Mouse (Mus musculus) heart, embryonic 14.5 days (tissue): ENCODE data around the gene Pard3b. TPM values are rescaled to one million over a fixed set of nuclear protein-coding genes. Genes with fewer than 3 reads are reported as not detected.

Experiments
- ATAC-seq: fragments of 200-750 bp; cut with Nextera tagmentation; 2 replicates; pipeline ENCODE4 v1.8.0; 2017; ENCODE audit warnings: low read depth, moderate TSS enrichment; ENCODE audit not compliant: insufficient number of reproducible peaks, insufficient read depth, low FRiP score
- H3K27ac ChIP-seq, 2 experiments: fragments of 200-500 bp in 1 of 2; fragments of 300-500 bp in 1 of 2; sonication (generic) in 1 of 2; replicated peaks in 1 of 2; 2 replicates each; pipeline ENCODE4 v1.5.1; 2012 to 2014; ENCODE audit warnings: low read depth in 2 of 2, low read length in 2 of 2, control low read depth in 1 of 2, mild to moderate bottlenecking in 1 of 2, mixed read lengths in 1 of 2; ENCODE audit not compliant: control insufficient read depth in 1 of 2, insufficient read depth in 1 of 2
- H3K27me3 ChIP-seq: fragments of 300-500 bp; sonication (generic); 2 replicates; pipeline ENCODE4 v1.6.1; 2014; ENCODE audit warnings: mild to moderate bottlenecking, low read length, control low read depth; ENCODE audit not compliant: control insufficient read depth, insufficient read depth
- H3K36me3 ChIP-seq: fragments of 300-500 bp; sonication (generic); 2 replicates; pipeline ENCODE4 v1.6.1; 2014; ENCODE audit warnings: mild to moderate bottlenecking, control low read depth, low read length, mixed read lengths; ENCODE audit not compliant: control insufficient read depth, insufficient read depth
- H3K4me1 ChIP-seq, 2 experiments: fragments of 200-500 bp in 1 of 2; fragments of 300-500 bp in 1 of 2; sonication (generic) in 1 of 2; 2 replicates each; pipeline ENCODE4 v1.6.1; 2012 to 2014; ENCODE audit warnings: low read length in 2 of 2, control low read depth in 1 of 2, mixed read lengths in 1 of 2; ENCODE audit not compliant: control insufficient read depth in 2 of 2, insufficient read depth in 2 of 2
- H3K4me2 ChIP-seq: fragments of 300-500 bp; sonication (generic); 2 replicates; pipeline ENCODE4 v1.6.1; 2014; ENCODE audit warnings: mild to moderate bottlenecking, low read length
- H3K4me3 ChIP-seq, 2 experiments: fragments of 200-500 bp in 1 of 2; fragments of 300-500 bp in 1 of 2; sonication (generic) in 1 of 2; 2 replicates each; pipeline ENCODE4 v1.5.1; 2012 to 2014; ENCODE audit warnings: low read length in 2 of 2, mild to moderate bottlenecking in 2 of 2, control low read depth in 1 of 2, low read depth in 1 of 2, moderate library complexity in 1 of 2; ENCODE audit not compliant: control insufficient read depth in 1 of 2, insufficient read depth in 1 of 2
- H3K9ac ChIP-seq: fragments of 300-500 bp; sonication (generic); 2 replicates; pipeline ENCODE4 v1.6.1; 2014; ENCODE audit warnings: mild to moderate bottlenecking, low read length
- H3K9me3 ChIP-seq: fragments of 300-500 bp; sonication (generic); 2 replicates; pipeline ENCODE4 v1.6.1; 2016; ENCODE audit warnings: low read length, control low read depth; ENCODE audit not compliant: control insufficient read depth
- WGBS: fragments of 180-500 bp; shearing (Covaris S2); extraction: QIAGEN DNeasy Blood & Tissue Kit; methylation state at CpG from one replicate; pipeline ENCODE4 v1.1.7; 2014; 5-methylcytosine and 5-hydroxymethylcytosine counted together
- polyA plus RNA-seq: library from polyadenylated mRNA; unstranded; fragments of >200 nt; fragmentation: Nextera tagmentation; extraction: Ambion mirVana; gene quantifications from 2 replicates; pipeline ENCODE4 v1.2.1, GENCODE M21; 2014

Gene Pard3b
- polyA plus RNA-seq, 1 experiment from 2014 or later, result 17.1 TPM

- 26% methylated on average over 1 of the region's 1 CpGs for WGBS
- no peaks in the 10 kb centered on the region for H3K9me3 ChIP-seq
- no peak overlapping the region for H3K9ac ChIP-seq
- ATAC-seq, result no peak
- H3K4me1 ChIP-seq, result no peaks in the 10 kb centered on the region
- no peaks in the 10 kb centered on the region for H3K27me3 ChIP-seq
- H3K4me3 ChIP-seq, result no peak overlapping the region
- H3K4me2 ChIP-seq, result no peak overlapping the region
- no peaks in the 10 kb centered on the region for H3K36me3 ChIP-seq
- H3K27ac ChIP-seq, result no peak overlapping the region
These were observed 412.7 kb downstream of the Pard3b start for GRCm38 (mm10) chr1:62051186-62051825.

GRCm38 (mm10) chr1:62053167-62053638 lies 414.6 kb downstream of the Pard3b start:
- 54% methylated on average over 7 of the region's 7 CpGs for WGBS
- Histone ChIP-seq H3K27ac (no peak overlapping the region), H3K9me3 (no peaks in the 10 kb centered on the region), H3K9ac (no peak overlapping the region), H3K4me1 (no peaks in the 10 kb centered on the region), H3K4me2 (no peak overlapping the region), H3K27me3 (no peaks in the 10 kb centered on the region), H3K4me3 (no peak overlapping the region), H3K36me3 (no peaks in the 10 kb centered on the region)
- ATAC-seq, result no peak

GRCm38 (mm10) chr1:62055280-62055679 lies 416.7 kb downstream of the Pard3b start:
- H3K9ac ChIP-seq, result no peak overlapping the region
- H3K4me2 ChIP-seq, result no peak overlapping the region
- H3K36me3 ChIP-seq, result no peaks in the 10 kb centered on the region
- no peak overlapping the region for H3K4me3 ChIP-seq
- no peaks in the 10 kb centered on the region for H3K4me1 ChIP-seq
- H3K27ac ChIP-seq, result no peak overlapping the region
- H3K9me3 ChIP-seq, result no peaks in the 10 kb centered on the region
- no peaks in the 10 kb centered on the region for H3K27me3 ChIP-seq
- 83% methylated on average over 6 of the region's 6 CpGs for WGBS
- ATAC-seq, result no peak

GRCm38 (mm10) chr1:62070617-62071016 lies 432.0 kb downstream of the Pard3b start:
- Histone ChIP-seq H3K27ac (no peak overlapping the region), H3K9me3 (peaks cover 12% of the 10 kb centered on the region), H3K4me3 (no peak overlapping the region), H3K36me3 (no peaks in the 10 kb centered on the region), H3K27me3 (no peaks in the 10 kb centered on the region), H3K9ac (no peak overlapping the region), H3K4me1 (no peaks in the 10 kb centered on the region), H3K4me2 (no peak overlapping the region)
- WGBS, result 77% methylated on average over 6 of the region's 6 CpGs
- no peak for ATAC-seq

- H3K9me3 ChIP-seq, result peaks cover 12% of the 10 kb centered on the region
- ATAC-seq, result no peak
- H3K4me1 ChIP-seq, result no peaks in the 10 kb centered on the region
- H3K4me2 ChIP-seq, result no peak overlapping the region
- no peak overlapping the region for H3K27ac ChIP-seq
- no peaks in the 10 kb centered on the region for H3K36me3 ChIP-seq
- H3K4me3 ChIP-seq, result no peak overlapping the region
- no peak overlapping the region for H3K9ac ChIP-seq
- 84% methylated on average over 7 of the region's 7 CpGs for WGBS
- no peaks in the 10 kb centered on the region for H3K27me3 ChIP-seq
These were observed 432.5 kb downstream of the Pard3b start for GRCm38 (mm10) chr1:62071139-62071538.

GRCm38 (mm10) chr1:62076171-62076570 lies 437.5 kb downstream of the Pard3b start:
- no peak overlapping the region for H3K9ac ChIP-seq
- no peaks in the 10 kb centered on the region for H3K36me3 ChIP-seq
- H3K4me2 ChIP-seq, result no peak overlapping the region
- H3K4me1 ChIP-seq, result no peaks in the 10 kb centered on the region
- H3K27me3 ChIP-seq, result no peaks in the 10 kb centered on the region
- 89% methylated on average over 3 of the region's 3 CpGs for WGBS
- no peak overlapping the region for H3K27ac ChIP-seq
- no peaks in the 10 kb centered on the region for H3K9me3 ChIP-seq
- no peak for ATAC-seq
- no peak overlapping the region for H3K4me3 ChIP-seq

- Histone ChIP-seq H3K4me1 (no peaks in the 10 kb centered on the region; a peak in 1 of 4 replicates), H3K27me3 (no peaks in the 10 kb centered on the region), H3K27ac (no peak overlapping the region), H3K9ac (no peak overlapping the region), H3K36me3 (no peaks in the 10 kb centered on the region), H3K4me3 (no peak overlapping the region), H3K9me3 (no peaks in the 10 kb centered on the region), H3K4me2 (no peak overlapping the region)
- ATAC-seq, result no peak
- WGBS, result 89% methylated on average over 4 of the region's 4 CpGs
These were observed 442.5 kb downstream of the Pard3b start for GRCm38 (mm10) chr1:62081129-62081528.

GRCm38 (mm10) chr1:62085995-62086394 lies 447.4 kb downstream of the Pard3b start:
- Histone ChIP-seq H3K27ac (no peak overlapping the region), H3K9me3 (no peaks in the 10 kb centered on the region), H3K9ac (no peak overlapping the region), H3K4me3 (no peak overlapping the region), H3K4me2 (peak overlapping the region; percentile 7; the same call in 1 of the 2 replicates), H3K36me3 (no peaks in the 10 kb centered on the region), H3K27me3 (no peaks in the 10 kb centered on the region), H3K4me1 (peaks cover 0 to 3% of the 10 kb centered on the region in 2 experiments; a peak in 1 of 4 replicates)
- no peak for ATAC-seq
- 45% methylated on average over 6 of the region's 6 CpGs for WGBS
